Mouse (Mus musculus): ENCODE data around the gene Rere. TPM values are rescaled to one million over a fixed set of nuclear protein-coding genes. Genes with fewer than 3 reads are reported as not detected.
A peak's percentile ranks its signal among the peaks of the same experiment; 100 is the strongest.

Gene Rere
- polyA plus RNA-seq, 2 experiments: 4.8 to 5.1 TPM

DNA sequence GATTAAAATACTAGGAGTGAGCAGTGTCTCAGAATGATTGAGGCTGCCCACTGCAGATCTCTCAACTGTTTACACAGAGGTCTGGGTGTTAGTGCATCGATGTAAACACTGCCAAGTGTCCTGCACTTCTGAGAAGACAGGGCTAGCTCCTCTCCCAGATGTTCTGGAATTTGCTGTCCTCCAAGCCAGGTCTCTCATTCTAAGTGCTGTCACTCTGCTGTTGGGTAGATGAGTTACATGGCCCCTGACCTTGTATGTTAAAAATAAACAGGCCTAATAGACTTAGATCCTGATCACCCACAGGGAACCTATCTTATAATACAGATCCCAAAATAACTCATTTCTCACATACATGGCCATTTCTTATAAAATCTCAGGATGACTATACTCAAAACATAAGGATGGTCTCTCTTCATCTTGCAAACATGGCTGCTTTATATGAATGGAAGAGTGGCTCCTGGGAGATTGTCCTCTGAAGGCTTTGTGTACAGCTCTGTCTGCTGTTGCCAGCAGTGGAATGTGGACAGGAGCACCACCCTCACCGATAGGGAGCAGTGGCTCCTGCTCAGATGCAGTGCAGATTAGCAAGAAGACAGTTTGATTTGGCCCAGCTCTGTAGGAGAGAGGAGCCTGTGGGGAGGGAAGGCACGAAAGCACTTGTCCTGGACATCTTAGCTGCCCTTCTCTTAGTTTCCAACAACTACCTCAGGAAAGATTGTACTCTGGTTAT is 294.1 kb downstream of the Rere start:
- H3K36me3 ChIP-seq (replicated peaks; ENCODE audit: control insufficient read depth, insufficient read depth, low read depth): no peaks in the 10 kb centered on the region; the same call in 1 of the 2 replicates
- no peak overlapping the region for H3K4me3 ChIP-seq (ENCODE audit: insufficient read depth in 1 of 2, low read depth in 2 of 2, low read length in 2 of 2)
- H3K9me3 ChIP-seq (ENCODE audit: control insufficient read depth, low read length): no peaks in the 10 kb centered on the region
- no peak overlapping the region for H3K27ac ChIP-seq
- no peak overlapping the region for H3K9ac ChIP-seq (replicated peaks)
- H3K4me1 ChIP-seq (replicated peaks; ENCODE audit: control insufficient read depth in 2 of 2, insufficient read depth in 2 of 2, low read length in 1 of 2): peaks cover 7 to 13% of the 10 kb centered on the region in 2 experiments; a peak in 3 of 4 replicates
- 57% methylated on average over 3 of the region's 3 CpGs for WGBS (ENCODE audit: insufficient replicate concordance)
- H3K27me3 ChIP-seq (ENCODE audit: control insufficient read depth, insufficient read depth, low read length): no peaks in the 10 kb centered on the region
- TF ChIP-seq EP300 (IDR thresholded peaks at IDR 0.05; ENCODE audit: low read depth) (no peak), CTCF (IDR thresholded peaks at IDR 0.05; ENCODE audit: low read depth) (peak; percentile 28; the same call in 1 of the 2 replicates)
- no peak for ATAC-seq (ENCODE audit: insufficient read depth)
- no peak overlapping the region for H3K4me2 ChIP-seq (ENCODE audit: low read depth)
- DNase-seq (ENCODE audit: low read depth in 3 of 3, low spot score in 3 of 3): no peak

GRCm38 (mm10) chr4:150576339-150576738 is 294.9 kb downstream of the Rere start:
- WGBS (ENCODE audit: insufficient replicate concordance): 76% methylated on average over 3 of the region's 3 CpGs
- DNase-seq (ENCODE audit: low read depth in 3 of 3, low spot score in 3 of 3) (no peak), ATAC-seq (ENCODE audit: insufficient read depth) (no peak)
- Histone ChIP-seq H3K27me3 (ENCODE audit: control insufficient read depth, insufficient read depth, low read length) (no peaks in the 10 kb centered on the region), H3K4me2 (ENCODE audit: low read depth) (no peak overlapping the region), H3K4me3 (ENCODE audit: insufficient read depth in 1 of 2, low read depth in 2 of 2, low read length in 2 of 2) (no peak overlapping the region), H3K9ac (replicated peaks) (no peak overlapping the region), H3K4me1 (replicated peaks; ENCODE audit: control insufficient read depth in 2 of 2, insufficient read depth in 2 of 2, low read length in 1 of 2) (peaks cover 7 to 13% of the 10 kb centered on the region in 2 experiments; a peak in 3 of 4 replicates), H3K9me3 (ENCODE audit: control insufficient read depth, low read length) (no peaks in the 10 kb centered on the region), H3K27ac (no peak overlapping the region), H3K36me3 (replicated peaks; ENCODE audit: control insufficient read depth, insufficient read depth, low read depth) (no peaks in the 10 kb centered on the region; the same call in 1 of the 2 replicates)
- TF ChIP-seq EP300 (IDR thresholded peaks at IDR 0.05; ENCODE audit: low read depth) (no peak), CTCF (IDR thresholded peaks at IDR 0.05; ENCODE audit: low read depth) (no peak)

- DNase-seq (ENCODE audit: low read depth in 3 of 3, low spot score in 3 of 3): no peak
- peaks cover 7 to 14% of the 10 kb centered on the region in 2 experiments; a peak in 3 of 4 replicates for H3K4me1 ChIP-seq (replicated peaks; ENCODE audit: control insufficient read depth in 2 of 2, insufficient read depth in 2 of 2, low read length in 1 of 2)
These were observed 296.6 kb downstream of the Rere start for GRCm38 (mm10) chr4:150578021-150578420.

DNA sequence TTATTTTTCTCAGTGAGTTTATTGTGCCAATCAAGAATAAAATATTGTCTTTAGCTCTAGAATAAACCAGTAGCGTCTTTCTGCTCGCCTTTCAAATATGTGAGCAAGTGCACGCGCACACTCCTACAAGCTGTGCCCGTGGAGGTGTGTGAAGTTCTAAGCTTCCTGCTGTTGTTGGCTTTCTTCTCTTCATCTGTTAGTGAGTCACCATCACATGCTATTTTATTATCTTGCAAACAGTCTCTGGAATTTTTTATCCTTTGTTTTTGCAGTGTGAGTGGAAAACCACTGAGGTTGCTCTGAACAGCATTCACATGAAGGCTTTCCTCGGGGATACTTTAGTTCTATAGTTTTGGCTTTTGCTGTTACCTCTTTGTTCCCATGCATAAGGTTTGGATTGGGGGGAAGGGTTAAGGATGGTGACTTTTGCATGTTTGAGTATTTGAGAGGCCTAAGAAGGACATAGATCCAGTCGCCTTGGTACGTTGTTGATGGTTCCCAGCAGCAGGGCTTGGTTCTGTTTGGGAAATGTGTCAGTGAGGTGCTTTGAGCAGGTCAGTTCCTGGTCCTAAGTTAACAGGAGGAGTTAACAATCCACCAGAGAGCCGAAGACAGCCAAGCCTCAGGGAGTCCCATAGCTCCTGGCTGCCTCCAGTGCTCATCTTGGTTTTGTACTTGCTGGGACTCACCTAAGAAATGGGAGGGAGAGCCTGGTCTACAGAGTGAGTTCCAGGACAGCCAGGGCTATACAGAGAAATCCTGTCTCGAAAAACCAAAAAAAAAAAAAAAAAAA is 300.7 kb downstream of the Rere start:
- H3K27ac ChIP-seq: no peak overlapping the region
- no peak overlapping the region for H3K4me3 ChIP-seq (ENCODE audit: insufficient read depth in 1 of 2, low read depth in 2 of 2, low read length in 2 of 2)
- H3K4me2 ChIP-seq (ENCODE audit: low read depth): no peak overlapping the region
- no peaks in the 10 kb centered on the region for H3K9me3 ChIP-seq (ENCODE audit: control insufficient read depth, low read length)
- ATAC-seq (ENCODE audit: insufficient read depth) (no peak), DNase-seq (ENCODE audit: low read depth in 3 of 3, low spot score in 3 of 3) (no peak)
- TF ChIP-seq EP300 (IDR thresholded peaks at IDR 0.05; ENCODE audit: low read depth) (no peak), CTCF (IDR thresholded peaks at IDR 0.05; ENCODE audit: low read depth) (no peak)
- no peak overlapping the region for H3K9ac ChIP-seq (replicated peaks)
- peaks cover 21 to 43% of the 10 kb centered on the region in 2 experiments for H3K4me1 ChIP-seq (replicated peaks; ENCODE audit: control insufficient read depth in 2 of 2, insufficient read depth in 2 of 2, low read length in 1 of 2)
- H3K36me3 ChIP-seq (replicated peaks; ENCODE audit: control insufficient read depth, insufficient read depth, low read depth): no peaks in the 10 kb centered on the region
- 76% methylated on average over 10 of the region's 10 CpGs for WGBS (ENCODE audit: insufficient replicate concordance)
- no peaks in the 10 kb centered on the region for H3K27me3 ChIP-seq (ENCODE audit: control insufficient read depth, insufficient read depth, low read length)

More at GRCm38 (mm10) chr4:150578021-150578420, 296.6 kb downstream of the Rere start:
- 83% methylated on average over 3 of the region's 3 CpGs for WGBS (ENCODE audit: insufficient replicate concordance)
- no peaks in the 10 kb centered on the region for H3K27me3 ChIP-seq (ENCODE audit: control insufficient read depth, insufficient read depth, low read length)
- H3K4me3 ChIP-seq (ENCODE audit: insufficient read depth in 1 of 2, low read depth in 2 of 2, low read length in 2 of 2): no peak overlapping the region
- H3K4me2 ChIP-seq (ENCODE audit: low read depth): no peak overlapping the region
- no peak overlapping the region for H3K9ac ChIP-seq (replicated peaks)
- no peak for TF ChIP-seq EP300 (IDR thresholded peaks at IDR 0.05; ENCODE audit: low read depth)
- no peak for TF ChIP-seq CTCF (IDR thresholded peaks at IDR 0.05; ENCODE audit: low read depth)
- no peak for ATAC-seq (ENCODE audit: insufficient read depth)
- H3K9me3 ChIP-seq (ENCODE audit: control insufficient read depth, low read length): no peaks in the 10 kb centered on the region
- H3K36me3 ChIP-seq (replicated peaks; ENCODE audit: control insufficient read depth, insufficient read depth, low read depth): no peaks in the 10 kb centered on the region; the same call in 1 of the 2 replicates
- H3K27ac ChIP-seq: no peak overlapping the region

All from liver, embryonic 14.5 days (tissue).